In the genomic region with DNA sequence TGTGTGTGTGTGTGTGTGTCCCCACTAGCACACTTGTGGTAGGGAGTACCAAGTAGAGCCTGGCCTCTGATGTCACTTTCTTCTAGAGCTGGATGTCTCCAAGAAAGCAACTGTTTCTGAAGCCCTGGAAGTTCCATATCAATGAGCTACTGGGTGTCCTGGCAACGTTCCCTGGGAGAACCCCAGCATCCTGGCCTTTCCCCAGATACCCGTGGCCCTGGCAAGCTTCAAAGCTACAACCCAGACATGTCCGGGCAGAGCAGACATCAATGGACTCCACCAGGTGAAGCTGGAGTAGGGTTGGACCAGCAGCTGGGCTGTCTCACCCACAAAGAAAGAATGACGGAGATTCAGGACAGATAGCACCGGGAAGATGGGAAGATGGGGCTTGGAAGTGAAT, we compare ENCODE assay signal across 17 mouse cellular contexts.
"Had no signal": no experiment of that assay in that cellular context is flagged by ENCODE, and none has a peak within 500 bp of the region (broad histone marks: within the 10 kb centered on the region; RNA-seq: fewer than 3 reads in every experiment).

No protein-coding gene starts in this region.

- DNase-seq: left cerebral cortex, postnatal 4 days; liver; liver, embryonic 13.5 days; liver, postnatal 0 days; lung, adult 18-20 months; lung, adult 2 months; lung, embryonic 14.5 days; lung, postnatal 10 days; lung, postnatal 14 days; lung, postnatal 36 days; lung, postnatal 4 days; midbrain, embryonic 14.5 days had no signal

- ATAC-seq: liver, embryonic 12.5 days; liver, postnatal 0 days; lung, postnatal 0 days; midbrain, embryonic 13.5 days; midbrain, embryonic 15.5 days; midbrain, embryonic 16.5 days had no signal
